Mouse (Mus musculus): ENCODE results near the gene Cmya5. TPM values are rescaled to one million over a fixed set of nuclear protein-coding genes. Genes with fewer than 3 reads are reported as not detected.

Gene Cmya5
- polyA plus RNA-seq, 1 experiment from 2014 or later = 0.15 TPM

- Histone ChIP-seq H3K9me3 (replicated peaks; ENCODE audit: control insufficient read depth, low read length) (no peaks in the 10 kb centered on the region), H3K4me2 (ENCODE audit: low read depth, low read length) (no peak overlapping the region), H3K4me1 (ENCODE audit: control insufficient read depth, low read depth, low read length) (no peaks in the 10 kb centered on the region), H3K27ac (ENCODE audit: low read length) (no peak overlapping the region), H3K4me3 (ENCODE audit: low read depth, low read length) (no peak overlapping the region), H3K27me3 (ENCODE audit: control insufficient read depth, insufficient read depth, low read depth, low read length) (no peaks in the 10 kb centered on the region), H3K9ac (ENCODE audit: low read depth, low read length) (no peak overlapping the region), H3K36me3 (ENCODE audit: control insufficient read depth, insufficient read depth) (no peaks in the 10 kb centered on the region)
- ATAC-seq (ENCODE audit: low read depth) = no peak
- 50% methylated on average over 2 of the region's 2 CpGs for WGBS (ENCODE audit: insufficient replicate concordance)
These were observed 9.0 kb downstream of the Cmya5 start for GRCm38 (mm10) chr13:93135501-93135900.

- WGBS (ENCODE audit: insufficient replicate concordance) = 54% methylated on average over 3 of the region's 3 CpGs
- no peaks in the 10 kb centered on the region for H3K27me3 ChIP-seq (ENCODE audit: control insufficient read depth, insufficient read depth, low read depth, low read length)
These were observed 13.8 kb downstream of the Cmya5 start for GRCm38 (mm10) chr13:93130674-93131073.

DNA sequence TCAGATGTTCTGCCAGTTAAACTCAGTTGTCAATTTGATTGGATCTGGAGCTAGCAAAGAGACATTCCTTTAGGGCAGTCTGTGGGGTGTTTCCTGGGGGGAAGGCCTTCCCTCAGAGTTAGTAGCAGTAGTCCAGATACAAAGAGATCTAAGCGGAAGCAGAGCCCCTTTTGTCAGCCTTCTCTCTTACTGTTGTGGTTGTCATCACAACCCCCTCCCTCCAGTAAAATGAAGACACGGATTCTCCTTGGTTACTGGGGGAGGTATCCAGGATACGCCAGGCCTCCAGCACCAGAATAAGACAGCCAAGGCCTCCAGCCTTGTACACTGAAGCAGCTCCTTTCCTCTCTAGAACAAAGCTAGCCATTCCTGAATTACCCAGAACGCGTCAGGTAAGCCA lies 15.6 kb downstream of the Cmya5 start:
- no peak overlapping the region for H3K9ac ChIP-seq (ENCODE audit: low read depth, low read length)
- H3K27ac ChIP-seq (ENCODE audit: low read length) = no peak overlapping the region
- H3K36me3 ChIP-seq (ENCODE audit: control insufficient read depth, insufficient read depth) = no peaks in the 10 kb centered on the region
- no peak overlapping the region for H3K4me3 ChIP-seq (ENCODE audit: low read depth, low read length)
- no peaks in the 10 kb centered on the region for H3K27me3 ChIP-seq (ENCODE audit: control insufficient read depth, insufficient read depth, low read depth, low read length)
- no peaks in the 10 kb centered on the region for H3K9me3 ChIP-seq (replicated peaks; ENCODE audit: control insufficient read depth, low read length)
- 66% methylated on average over 5 of the region's 5 CpGs for WGBS (ENCODE audit: insufficient replicate concordance)
- no peaks in the 10 kb centered on the region for H3K4me1 ChIP-seq (ENCODE audit: control insufficient read depth, low read depth, low read length)
- ATAC-seq (ENCODE audit: low read depth) = no peak
- H3K4me2 ChIP-seq (ENCODE audit: low read depth, low read length) = no peak overlapping the region

More at GRCm38 (mm10) chr13:93130674-93131073, 13.8 kb downstream of the Cmya5 start:
- no peak overlapping the region for H3K4me2 ChIP-seq (ENCODE audit: low read depth, low read length)
- ATAC-seq (ENCODE audit: low read depth) = no peak
- H3K9ac ChIP-seq (ENCODE audit: low read depth, low read length) = no peak overlapping the region
- H3K36me3 ChIP-seq (ENCODE audit: control insufficient read depth, insufficient read depth) = no peaks in the 10 kb centered on the region
- H3K9me3 ChIP-seq (replicated peaks; ENCODE audit: control insufficient read depth, low read length) = no peaks in the 10 kb centered on the region
- no peaks in the 10 kb centered on the region for H3K4me1 ChIP-seq (ENCODE audit: control insufficient read depth, low read depth, low read length)
- no peak overlapping the region for H3K4me3 ChIP-seq (ENCODE audit: low read depth, low read length)
- no peak overlapping the region for H3K27ac ChIP-seq (ENCODE audit: low read length)

- Histone ChIP-seq H3K36me3 (ENCODE audit: control insufficient read depth, insufficient read depth) (no peaks in the 10 kb centered on the region), H3K4me2 (ENCODE audit: low read depth, low read length) (no peak overlapping the region), H3K4me1 (ENCODE audit: control insufficient read depth, low read depth, low read length) (no peaks in the 10 kb centered on the region), H3K27me3 (ENCODE audit: control insufficient read depth, insufficient read depth, low read depth, low read length) (no peaks in the 10 kb centered on the region), H3K9me3 (replicated peaks; ENCODE audit: control insufficient read depth, low read length) (no peaks in the 10 kb centered on the region), H3K9ac (ENCODE audit: low read depth, low read length) (no peak overlapping the region), H3K27ac (ENCODE audit: low read length) (no peak overlapping the region), H3K4me3 (ENCODE audit: low read depth, low read length) (no peak overlapping the region)
- ATAC-seq (ENCODE audit: low read depth) = no peak
- 58% methylated on average over 8 of the region's 8 CpGs for WGBS (ENCODE audit: insufficient replicate concordance)
These were observed 16.2 kb downstream of the Cmya5 start for GRCm38 (mm10) chr13:93128111-93128860.

DNA sequence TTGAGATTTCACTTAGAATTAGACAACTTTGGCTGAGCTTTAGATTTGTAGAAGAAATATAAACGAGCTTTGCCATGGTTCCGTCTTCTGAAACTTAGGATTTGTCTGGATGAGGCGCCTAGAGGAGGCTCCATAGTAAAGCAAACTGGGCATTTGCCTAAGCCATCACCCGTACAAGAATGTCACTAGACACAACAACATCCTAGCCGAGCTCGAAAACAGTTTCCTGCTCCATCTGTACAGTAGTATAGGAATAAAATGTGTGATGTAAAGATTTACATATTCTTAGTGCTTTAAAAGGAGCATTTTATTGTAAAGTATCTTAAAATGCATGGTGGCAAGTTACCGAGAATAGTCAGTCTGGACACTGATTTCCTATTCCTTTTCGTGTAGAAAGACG lies 22.2 kb downstream of the Cmya5 start:
- no peaks in the 10 kb centered on the region for H3K9me3 ChIP-seq (replicated peaks; ENCODE audit: control insufficient read depth, low read length)
- no peak overlapping the region for H3K4me2 ChIP-seq (ENCODE audit: low read depth, low read length)
- no peaks in the 10 kb centered on the region for H3K4me1 ChIP-seq (ENCODE audit: control insufficient read depth, low read depth, low read length)
- no peaks in the 10 kb centered on the region for H3K27me3 ChIP-seq (ENCODE audit: control insufficient read depth, insufficient read depth, low read depth, low read length)
- no peaks in the 10 kb centered on the region for H3K36me3 ChIP-seq (ENCODE audit: control insufficient read depth, insufficient read depth)
- ATAC-seq (ENCODE audit: low read depth) = no peak
- no peak overlapping the region for H3K4me3 ChIP-seq (ENCODE audit: low read depth, low read length)
- 75% methylated on average over 9 of the region's 9 CpGs for WGBS (ENCODE audit: insufficient replicate concordance)
- H3K27ac ChIP-seq (ENCODE audit: low read length) = no peak overlapping the region
- no peak overlapping the region for H3K9ac ChIP-seq (ENCODE audit: low read depth, low read length)

GRCm38 (mm10) chr13:93117241-93117640 lies 27.3 kb downstream of the Cmya5 start:
- no peak for ATAC-seq (ENCODE audit: low read depth)
- no peaks in the 10 kb centered on the region for H3K9me3 ChIP-seq (replicated peaks; ENCODE audit: control insufficient read depth, low read length)
- no peaks in the 10 kb centered on the region for H3K27me3 ChIP-seq (ENCODE audit: control insufficient read depth, insufficient read depth, low read depth, low read length)
- no peak overlapping the region for H3K27ac ChIP-seq (ENCODE audit: low read length)
- no peak overlapping the region for H3K9ac ChIP-seq (ENCODE audit: low read depth, low read length)
- H3K36me3 ChIP-seq (ENCODE audit: control insufficient read depth, insufficient read depth) = no peaks in the 10 kb centered on the region
- H3K4me1 ChIP-seq (ENCODE audit: control insufficient read depth, low read depth, low read length) = no peaks in the 10 kb centered on the region
- WGBS (ENCODE audit: insufficient replicate concordance) = 50% methylated on average over 7 of the region's 7 CpGs
- H3K4me2 ChIP-seq (ENCODE audit: low read depth, low read length) = no peak overlapping the region
- no peak overlapping the region for H3K4me3 ChIP-seq (ENCODE audit: low read depth, low read length)

DNA sequence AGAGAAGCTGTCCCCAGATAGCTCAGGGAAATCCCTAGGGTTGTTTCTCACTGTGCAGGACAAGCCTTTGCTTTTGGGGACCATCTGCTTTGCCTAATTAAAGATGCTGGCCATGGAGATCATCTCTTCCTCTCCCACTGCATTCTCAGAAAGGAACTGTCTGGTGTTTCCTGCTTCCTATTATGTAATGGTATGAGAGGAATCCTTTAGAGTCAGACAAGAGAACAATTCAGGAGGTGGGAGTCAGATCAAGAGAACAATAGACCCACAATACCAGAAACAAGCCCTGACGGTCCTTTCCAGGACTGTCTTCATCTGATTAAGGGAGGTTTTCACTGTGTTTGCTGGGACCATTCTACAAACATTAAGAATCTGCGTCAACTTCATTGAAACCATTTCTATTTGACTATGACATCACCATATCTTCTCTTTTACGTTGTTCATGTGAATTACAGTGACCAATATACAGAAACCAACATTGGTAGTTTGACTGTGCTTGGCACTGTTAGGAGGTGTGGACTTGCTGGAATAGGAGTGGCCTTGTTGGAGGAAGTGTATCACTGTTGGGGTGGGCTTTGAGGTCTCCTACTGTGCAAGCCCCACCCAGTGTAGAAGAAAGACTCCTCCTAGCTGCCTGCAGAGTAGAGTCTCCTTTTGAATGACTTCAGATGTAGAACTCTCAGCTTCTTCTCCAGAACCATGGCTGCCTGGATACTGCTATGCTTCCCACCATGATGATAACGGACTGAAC lies 42.0 kb downstream of the Cmya5 start:
- H3K4me1 ChIP-seq (ENCODE audit: control insufficient read depth, low read depth, low read length) = no peaks in the 10 kb centered on the region
- H3K9ac ChIP-seq (ENCODE audit: low read depth, low read length) = no peak overlapping the region
- H3K27me3 ChIP-seq (ENCODE audit: control insufficient read depth, insufficient read depth, low read depth, low read length) = no peaks in the 10 kb centered on the region
- ATAC-seq (ENCODE audit: low read depth) = no peak
- no peak overlapping the region for H3K4me3 ChIP-seq (ENCODE audit: low read depth, low read length)
- H3K4me2 ChIP-seq (ENCODE audit: low read depth, low read length) = no peak overlapping the region
- H3K9me3 ChIP-seq (replicated peaks; ENCODE audit: control insufficient read depth, low read length) = no peaks in the 10 kb centered on the region
- 60% methylated on average over 4 of the region's 4 CpGs for WGBS (ENCODE audit: insufficient replicate concordance)
- H3K36me3 ChIP-seq (ENCODE audit: control insufficient read depth, insufficient read depth) = no peaks in the 10 kb centered on the region
- no peak overlapping the region for H3K27ac ChIP-seq (ENCODE audit: low read length)

- WGBS (ENCODE audit: insufficient replicate concordance) = 67% methylated on average over 3 of the region's 3 CpGs
- H3K9me3 ChIP-seq (replicated peaks; ENCODE audit: control insufficient read depth, low read length) = no peaks in the 10 kb centered on the region
- no peak overlapping the region for H3K27ac ChIP-seq (ENCODE audit: low read length)
- no peaks in the 10 kb centered on the region for H3K4me1 ChIP-seq (ENCODE audit: control insufficient read depth, low read depth, low read length)
- no peak overlapping the region for H3K9ac ChIP-seq (ENCODE audit: low read depth, low read length)
- no peak overlapping the region for H3K4me3 ChIP-seq (ENCODE audit: low read depth, low read length)
- no peak for ATAC-seq (ENCODE audit: low read depth)
- H3K4me2 ChIP-seq (ENCODE audit: low read depth, low read length) = no peak overlapping the region
- H3K36me3 ChIP-seq (ENCODE audit: control insufficient read depth, insufficient read depth) = no peaks in the 10 kb centered on the region
- H3K27me3 ChIP-seq (ENCODE audit: control insufficient read depth, insufficient read depth, low read depth, low read length) = no peaks in the 10 kb centered on the region
These were observed 45.9 kb downstream of the Cmya5 start for GRCm38 (mm10) chr13:93098596-93098995.

- Histone ChIP-seq H3K9me3 (replicated peaks; ENCODE audit: control insufficient read depth, low read length) (no peaks in the 10 kb centered on the region), H3K36me3 (ENCODE audit: control insufficient read depth, insufficient read depth) (no peaks in the 10 kb centered on the region), H3K4me3 (ENCODE audit: low read depth, low read length) (no peak overlapping the region), H3K4me1 (ENCODE audit: control insufficient read depth, low read depth, low read length) (no peaks in the 10 kb centered on the region), H3K27ac (ENCODE audit: low read length) (no peak overlapping the region), H3K27me3 (ENCODE audit: control insufficient read depth, insufficient read depth, low read depth, low read length) (no peaks in the 10 kb centered on the region), H3K9ac (ENCODE audit: low read depth, low read length) (no peak overlapping the region), H3K4me2 (ENCODE audit: low read depth, low read length) (no peak overlapping the region)
- WGBS (ENCODE audit: insufficient replicate concordance) = 75% methylated on average over 6 of the region's 6 CpGs
- ATAC-seq (ENCODE audit: low read depth) = no peak
These were observed 47.9 kb downstream of the Cmya5 start for GRCm38 (mm10) chr13:93096643-93097042.
